Mouse (Mus musculus) stomach, embryonic 14.5 days (tissue): ENCODE results near the gene Gm20518. TPM values are rescaled to one million over a fixed set of nuclear protein-coding genes. Genes with fewer than 3 reads are reported as not detected.

Experiments
- ATAC-seq: fragments of 200-750 bp; cut with Nextera tagmentation; 2 replicates; pipeline ENCODE4 v1.8.0; 2017; ENCODE audit warnings: low read depth, moderate TSS enrichment; ENCODE audit not compliant: insufficient number of reproducible peaks, insufficient read depth, low FRiP score
- H3K27ac ChIP-seq: fragments of 300-500 bp; sonication (generic); 2 replicates; pipeline ENCODE4 v1.5.1; 2014; ENCODE audit warnings: mild to moderate bottlenecking, low read length, moderate library complexity, mixed read lengths
- H3K27me3 ChIP-seq: fragments of 300-500 bp; sonication (generic); 2 replicates; pipeline ENCODE4 v1.6.1; 2014; ENCODE audit warnings: low read length, control low read depth, mixed read lengths; ENCODE audit not compliant: control insufficient read depth, insufficient read depth
- H3K36me3 ChIP-seq: fragments of 300-500 bp; sonication (generic); 2 replicates; pipeline ENCODE4 v1.6.1; 2014; ENCODE audit warnings: mild to moderate bottlenecking, control low read depth, low read length, moderate library complexity, mixed read lengths; ENCODE audit not compliant: control insufficient read depth, insufficient read depth
- H3K4me1 ChIP-seq: fragments of 300-500 bp; sonication (generic); 2 replicates; pipeline ENCODE4 v1.6.1; 2014; ENCODE audit warnings: low read length, control low read depth, mixed read lengths; ENCODE audit not compliant: control insufficient read depth, insufficient read depth
- H3K4me2 ChIP-seq: fragments of 300-500 bp; sonication (generic); replicated peaks from 2 replicates; pipeline ENCODE4 v1.6.1; 2014; ENCODE audit warnings: low read depth, low read length, control low read depth
- H3K4me3 ChIP-seq: fragments of 300-500 bp; sonication (generic); 2 replicates; pipeline ENCODE4 v1.5.1; 2014; ENCODE audit warnings: low read depth, low read length, control low read depth
- H3K9ac ChIP-seq: fragments of 300-500 bp; sonication (generic); replicated peaks from 2 replicates; pipeline ENCODE4 v1.6.1; 2014; ENCODE audit warnings: low read depth, mild to moderate bottlenecking, control low read depth, low read length, moderate library complexity, mixed read lengths
- H3K9me3 ChIP-seq: fragments of 300-500 bp; sonication (generic); 2 replicates; pipeline ENCODE4 v1.6.1; 2016; ENCODE audit warnings: low read depth, low read length, control low read depth; ENCODE audit not compliant: control insufficient read depth
- WGBS: fragments of 180-500 bp; shearing (Covaris S2); extraction: QIAGEN DNeasy Blood & Tissue Kit; methylation state at CpG from one replicate; pipeline ENCODE4 v1.1.7; 2014; 5-methylcytosine and 5-hydroxymethylcytosine counted together
- polyA plus RNA-seq: library from polyadenylated mRNA; unstranded; fragments of >200 nt; fragmentation: Nextera tagmentation; extraction: Ambion mirVana; gene quantifications from 2 replicates; pipeline ENCODE4 v1.2.1, GENCODE M21; 2014

Gm20518 gene
- polyA plus RNA-seq, 1 experiment from 2014 or later, result 0.41 TPM

- Histone ChIP-seq H3K27me3 (no peaks in the 10 kb centered on the region), H3K4me3 (no peak overlapping the region), H3K36me3 (peaks cover 4% of the 10 kb centered on the region; the same call in 1 of the 2 replicates), H3K27ac (no peak overlapping the region), H3K9me3 (no peaks in the 10 kb centered on the region), H3K4me2 (no peak overlapping the region), H3K4me1 (peaks cover 15% of the 10 kb centered on the region), H3K9ac (no peak overlapping the region)
- ATAC-seq, result no peak
- WGBS, result 28% methylated on average over 4 of the region's 4 CpGs
Measured at GRCm38 (mm10) chr16:17813173-17813572, 78.3 kb downstream of the Gm20518 start.

- no peak overlapping the region for H3K4me3 ChIP-seq
- H3K4me2 ChIP-seq, result no peak overlapping the region
- H3K9me3 ChIP-seq, result no peaks in the 10 kb centered on the region
- peaks cover 13% of the 10 kb centered on the region; the same call in 1 of the 2 replicates for H3K36me3 ChIP-seq
- H3K9ac ChIP-seq, result no peak overlapping the region
- H3K27me3 ChIP-seq, result no peaks in the 10 kb centered on the region
- H3K4me1 ChIP-seq, result peaks cover 16% of the 10 kb centered on the region
- WGBS, result 4% methylated on average over 5 of the region's 5 CpGs
- no peak for ATAC-seq
- H3K27ac ChIP-seq, result no peak overlapping the region
Measured at GRCm38 (mm10) chr16:17812120-17812519, 79.4 kb downstream of the Gm20518 start.

- 0 out of 2 replicates have a peak, but pooled peaks cover 3% of the 10 kb centered on the region for H3K27me3 ChIP-seq
- H3K36me3 ChIP-seq, result peaks cover 14% of the 10 kb centered on the region; the same call in 1 of the 2 replicates
- WGBS, result 16% methylated on average over 7 of the region's 7 CpGs
- peaks cover 31% of the 10 kb centered on the region for H3K4me1 ChIP-seq
- no peak; the same call in 1 of the 2 replicates for ATAC-seq
- no peaks in the 10 kb centered on the region for H3K9me3 ChIP-seq
- no peak overlapping the region for H3K4me3 ChIP-seq
- no peak overlapping the region for H3K9ac ChIP-seq
- peak overlapping the region; percentile 82 for H3K27ac ChIP-seq
- H3K4me2 ChIP-seq, result no peak overlapping the region
Measured at GRCm38 (mm10) chr16:17809711-17810110, 81.8 kb downstream of the Gm20518 start.

GRCm38 (mm10) chr16:17809125-17809524 lies 82.3 kb downstream of the Gm20518 start:
- peaks cover 16% of the 10 kb centered on the region for H3K36me3 ChIP-seq
- H3K9ac ChIP-seq, result no peak overlapping the region
- H3K4me2 ChIP-seq, result no peak overlapping the region
- peaks cover 37% of the 10 kb centered on the region for H3K4me1 ChIP-seq
- ATAC-seq, result no peak
- 0 out of 2 replicates have a peak, but pooled peaks cover 3% of the 10 kb centered on the region for H3K27me3 ChIP-seq
- H3K4me3 ChIP-seq, result no peak overlapping the region
- WGBS, result 84% methylated on average over 4 of the region's 4 CpGs
- no peaks in the 10 kb centered on the region for H3K9me3 ChIP-seq
- H3K27ac ChIP-seq, result peak overlapping the region; percentile 82

- H3K4me1 ChIP-seq, result peaks cover 47% of the 10 kb centered on the region
- peak overlapping the region; percentile 67 for H3K4me2 ChIP-seq
- peak overlapping the region; percentile 12; the same call in 1 of the 2 replicates for H3K27ac ChIP-seq
- 14% methylated on average over 59 of the region's 73 CpGs for WGBS
- 0 out of 2 replicates have a peak, but pooled peaks cover 7% of the 10 kb centered on the region for H3K27me3 ChIP-seq
- H3K9ac ChIP-seq, result peak overlapping the region; percentile 48; the same call in 1 of the 2 replicates
- peak overlapping the region; percentile 37 for H3K4me3 ChIP-seq
- H3K9me3 ChIP-seq, result no peaks in the 10 kb centered on the region
- peak; percentile 64 for ATAC-seq
- peaks cover 17% of the 10 kb centered on the region for H3K36me3 ChIP-seq
Measured at GRCm38 (mm10) chr16:17807192-17808009, 84.1 kb downstream of the Gm20518 start.

- no peak for ATAC-seq
- no peak overlapping the region for H3K27ac ChIP-seq
- H3K27me3 ChIP-seq, result peaks cover 10% of the 10 kb centered on the region; the same call in 1 of the 2 replicates
- peaks cover 54% of the 10 kb centered on the region for H3K4me1 ChIP-seq
- WGBS, result 18% methylated on average over 42 of the region's 50 CpGs
- H3K36me3 ChIP-seq, result peaks cover 17% of the 10 kb centered on the region
- H3K9ac ChIP-seq, result peak overlapping the region; percentile 48; the same call in 1 of the 2 replicates
- H3K4me2 ChIP-seq, result peak overlapping the region; percentile 67
- H3K4me3 ChIP-seq, result peak overlapping the region; percentile 37
- H3K9me3 ChIP-seq, result no peaks in the 10 kb centered on the region
Measured at GRCm38 (mm10) chr16:17806581-17807191, 84.8 kb downstream of the Gm20518 start.

- ATAC-seq, result no peak
- Histone ChIP-seq H3K4me1 (peaks cover 62% of the 10 kb centered on the region), H3K4me3 (peak overlapping the region; percentile 20; the same call in 1 of the 2 replicates), H3K9ac (no peak overlapping the region), H3K4me2 (peak overlapping the region; percentile 42), H3K9me3 (no peaks in the 10 kb centered on the region), H3K27me3 (peaks cover 17% of the 10 kb centered on the region; the same call in 1 of the 2 replicates), H3K36me3 (peaks cover 17% of the 10 kb centered on the region), H3K27ac (no peak overlapping the region)
- WGBS, result 41% methylated on average over 7 of the region's 7 CpGs
Measured at GRCm38 (mm10) chr16:17804982-17805381, 86.5 kb downstream of the Gm20518 start.

GRCm38 (mm10) chr16:17804449-17804912 lies 87.0 kb downstream of the Gm20518 start:
- Histone ChIP-seq H3K27ac (no peak overlapping the region), H3K4me2 (peak overlapping the region; percentile 42), H3K4me1 (peaks cover 61% of the 10 kb centered on the region), H3K9ac (no peak overlapping the region), H3K9me3 (no peaks in the 10 kb centered on the region), H3K4me3 (peak overlapping the region; percentile 20), H3K27me3 (peaks cover 19% of the 10 kb centered on the region; the same call in 1 of the 2 replicates), H3K36me3 (peaks cover 17% of the 10 kb centered on the region)
- peak; percentile 29; the same call in 1 of the 2 replicates for ATAC-seq
- 18% methylated on average over 29 of the region's 33 CpGs for WGBS
